Mouse (Mus musculus) ES-E14 (cell line): Measurements from ENCODE around the gene Tenm3.

Source experiments
- CHD2 ChIP-seq: IDR thresholded peaks from 2 replicates; pipeline ENCODE4 v1.6.1; 2014; ENCODE audit warnings: mild to moderate bottlenecking, low read depth, low read length, inconsistent platforms
- HCFC1 ChIP-seq: IDR thresholded peaks from 2 replicates; pipeline ENCODE4 v1.6.1; 2012; ENCODE audit warnings: low read length, inconsistent platforms, borderline replicate concordance; ENCODE audit not compliant: insufficient read depth
- MAFK ChIP-seq: IDR thresholded peaks from 2 replicates; pipeline ENCODE4 v1.6.1; 2014; ENCODE audit warnings: mild to moderate bottlenecking, low read depth, low read length, inconsistent platforms; ENCODE audit not compliant: insufficient read depth
- ZC3H11A ChIP-seq: IDR thresholded peaks from 2 replicates; pipeline ENCODE4 v1.6.1; 2012; ENCODE audit warnings: low read depth, mild to moderate bottlenecking, inconsistent platforms, low read length, borderline replicate concordance
- ZNF384 ChIP-seq: IDR thresholded peaks from 2 replicates; pipeline ENCODE4 v1.6.1; 2012; ENCODE audit warnings: low read depth, low read length, inconsistent platforms

- no peak for TF ChIP-seq ZC3H11A
- TF ChIP-seq HCFC1: no peak
- TF ChIP-seq CHD2: no peak
- TF ChIP-seq MAFK: no peak
- TF ChIP-seq ZNF384: no peak
These were observed 206.8 kb downstream of the Tenm3 start for GRCm38 (mm10) chr8:48636979-48637378.
